Mouse (Mus musculus) heart, adult 18-20 months (tissue): Measurements from ENCODE around the gene Gm49320. TPM values are rescaled to one million over a fixed set of nuclear protein-coding genes. Genes with fewer than 3 reads are reported as not detected.

Source experiments
- DNase-seq, 2 experiments: peaks; one replicate each; pipeline ENCODE4 v3.0.0; 2021 to 2022; ENCODE audit warnings: mixed read lengths in 1 of 2
- total RNA-seq, 2 experiments: library from RNA; stranded (reverse); gene quantifications; 2 replicates each; pipeline ENCODE4 v1.2.3; 2021

Gene Gm49320
- total RNA-seq, 2 experiments from 2014 or later = 0.31 TPM; not detected in 1

DNA sequence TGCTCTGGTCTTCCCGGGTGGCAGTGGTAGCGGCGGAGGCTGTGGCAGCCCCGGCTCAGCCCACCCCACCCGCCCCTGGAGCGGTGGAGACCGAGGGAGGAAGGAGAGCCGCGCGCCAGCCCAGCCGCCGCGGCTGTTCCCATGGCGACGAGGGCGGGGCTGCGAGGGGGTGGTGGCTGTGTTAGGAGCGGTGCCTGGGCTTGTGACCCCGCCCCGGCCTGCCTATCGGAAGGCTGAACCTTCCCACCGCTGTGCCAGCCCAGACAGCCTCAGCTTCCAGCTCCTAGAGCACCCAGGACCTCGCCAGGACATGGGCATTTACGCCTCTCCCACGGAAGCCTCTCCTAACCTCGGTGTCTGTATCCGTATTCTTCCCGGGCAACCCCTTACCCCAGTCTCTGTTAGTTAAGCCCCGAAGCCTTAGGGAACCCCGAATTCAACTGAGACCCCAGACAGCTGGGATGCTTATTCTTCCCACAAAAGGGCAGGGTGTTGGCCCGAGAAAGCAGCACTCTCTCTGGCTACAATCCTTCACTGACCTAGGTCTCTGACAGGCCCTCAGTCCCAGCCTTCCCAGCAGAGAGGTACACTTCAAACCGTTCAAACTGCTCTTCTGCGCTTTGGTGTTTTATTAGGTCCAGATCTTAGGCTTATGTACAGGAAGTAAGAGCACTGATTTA is 20.6 kb downstream of the Gm49320 start, which contains the start of gene Ctxn1:
Gene Ctxn1, minus strand, starts transcription at position 150 of the 680 bp plus-strand sequence.
- DNase-seq = peak; percentile 96

DNA sequence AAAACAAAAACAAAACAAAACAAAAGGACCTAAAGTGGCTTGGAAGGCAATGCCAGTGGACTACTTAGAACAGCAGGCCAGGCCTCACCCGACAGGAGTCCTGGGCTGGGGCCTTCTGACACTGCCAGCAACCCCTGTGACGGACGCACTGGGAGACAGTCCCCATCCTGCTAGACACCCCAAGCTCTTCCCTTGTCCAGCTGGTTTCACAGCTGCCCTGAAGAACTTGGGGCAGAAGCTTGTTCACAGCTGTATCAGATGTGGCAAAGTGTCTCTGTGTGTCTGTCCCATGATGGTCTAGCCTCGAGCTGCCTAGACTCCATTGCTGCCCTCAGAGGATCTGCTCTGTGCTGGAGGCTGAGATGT is 21.1 kb downstream of the Gm49320 start:
- no peak for DNase-seq

- no peak for DNase-seq
These were observed 24.6 kb downstream of the Gm49320 start for GRCm38 (mm10) chr8:4263105-4263791.

DNA sequence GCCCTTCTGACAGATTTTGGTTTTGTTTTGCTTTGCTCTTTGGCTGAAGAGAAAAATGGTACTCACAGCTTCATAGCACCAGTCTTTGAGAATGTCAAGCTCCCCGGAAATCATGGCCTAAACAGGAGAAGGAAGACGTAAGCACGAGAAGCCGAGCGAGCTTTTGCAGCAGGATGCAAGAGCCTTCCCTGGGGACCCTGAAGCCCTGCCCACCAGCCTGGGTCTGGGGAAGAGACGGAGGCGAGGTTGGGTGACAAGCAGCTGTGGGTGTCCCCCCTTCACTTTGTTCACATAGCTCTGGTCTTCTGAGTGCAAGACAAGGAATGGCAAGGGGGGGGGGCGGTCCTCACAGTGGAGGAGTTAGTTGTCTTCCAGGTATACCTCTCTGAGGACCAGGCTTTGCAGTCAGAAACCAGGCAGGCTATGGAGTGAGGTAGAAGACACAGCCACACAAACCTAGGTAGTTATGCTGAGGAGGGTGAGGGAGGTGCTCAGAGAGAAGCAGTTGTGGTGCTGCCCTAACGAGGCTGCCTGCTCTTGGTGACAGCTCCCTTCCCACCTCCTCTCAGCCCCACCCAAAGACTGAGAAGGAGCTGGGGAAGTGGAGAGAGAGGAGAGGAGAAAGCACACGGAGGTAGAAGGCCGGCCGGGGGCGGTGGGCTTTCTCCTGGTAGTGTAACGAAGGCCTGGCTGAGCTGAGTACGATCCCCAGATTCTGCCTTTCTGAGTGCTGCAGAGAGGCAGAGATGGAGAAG is 26.7 kb downstream of the Gm49320 start:
- DNase-seq = no peak

DNA sequence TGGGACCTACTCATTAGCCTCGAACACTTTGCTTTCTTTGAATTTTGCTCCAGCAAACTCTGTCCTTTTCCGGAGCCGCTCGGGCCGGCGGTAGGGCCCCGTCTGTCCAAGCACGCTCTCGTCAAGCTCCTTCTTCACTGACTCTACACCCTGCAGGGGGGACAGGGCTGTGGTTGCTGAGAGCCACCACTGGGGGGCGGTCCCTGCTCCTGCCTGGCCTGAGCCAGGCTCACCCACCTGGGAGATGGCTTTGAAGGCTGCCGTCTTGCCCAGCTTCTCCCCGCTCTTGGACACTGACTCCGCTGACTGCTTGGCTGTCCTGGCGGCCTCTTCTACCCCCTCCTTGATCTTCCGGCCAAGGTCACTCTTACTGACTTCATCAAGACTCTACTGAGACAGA is 29.0 kb downstream of the Gm49320 start:
- no peak for DNase-seq

DNA sequence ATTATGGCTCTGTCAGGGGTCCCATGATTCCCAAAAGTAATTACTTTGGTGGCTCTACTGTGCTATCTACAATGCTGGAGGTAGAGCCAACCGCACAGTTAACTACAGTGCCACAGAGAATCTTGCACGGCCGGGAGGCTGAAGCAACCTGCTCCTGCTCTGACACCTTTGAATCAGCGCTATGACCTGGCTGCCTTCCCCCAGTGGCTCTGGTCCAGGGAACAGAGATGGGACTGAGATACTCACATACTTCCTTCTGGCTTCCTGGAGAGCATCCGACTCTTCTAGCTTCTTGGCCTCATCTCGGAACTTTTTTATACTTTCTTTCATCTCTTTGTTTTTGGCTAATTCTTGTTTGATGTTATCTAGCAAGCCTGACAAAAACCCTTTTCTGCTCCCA is 30.9 kb downstream of the Gm49320 start:
- no peak for DNase-seq

- DNase-seq = peak; percentile 97
These were observed 36.8 kb downstream of the Gm49320 start, which contains the start of gene Timm44 for GRCm38 (mm10) chr8:4275275-4276110. Timm44 (minus strand) TSS chr8:4275913.

DNA sequence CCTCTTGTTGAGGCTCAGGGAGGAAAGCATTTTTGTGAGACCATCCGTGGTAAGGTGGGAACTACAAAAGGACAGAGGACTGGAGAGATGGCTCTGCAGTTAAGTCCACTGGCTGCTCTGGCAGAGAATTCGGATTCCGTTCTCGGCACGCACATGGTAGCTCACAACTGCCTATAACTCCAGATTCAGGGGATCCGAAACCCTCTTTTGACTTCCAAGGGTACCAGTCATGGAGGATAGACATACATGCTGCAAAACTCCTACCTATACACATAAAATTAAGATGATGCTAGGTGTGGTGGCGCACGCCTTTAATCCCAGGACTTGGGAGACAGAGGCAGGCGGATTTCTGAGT is 37.4 kb downstream of the Gm49320 start:
- DNase-seq = no peak

DNA sequence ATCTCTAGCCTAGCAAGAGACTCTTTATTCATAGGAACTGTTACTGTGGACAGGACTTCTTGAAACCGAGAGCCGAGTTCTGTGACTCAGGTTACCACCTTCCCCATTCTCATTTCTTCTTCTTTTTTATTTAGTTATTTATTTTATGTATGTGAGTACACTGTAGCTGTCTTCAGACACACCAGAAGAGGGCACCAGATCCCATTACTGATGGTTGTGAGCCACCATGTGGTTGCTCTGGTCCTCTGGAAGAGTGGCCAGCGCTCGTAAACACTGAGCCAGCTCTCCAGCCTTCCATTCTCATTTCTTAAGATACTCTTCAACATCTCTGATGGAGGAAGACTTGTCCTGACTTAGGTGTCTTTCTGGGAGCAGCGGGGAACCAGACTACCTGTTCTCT is 54.1 kb downstream of the Gm49320 start:
- no peak for DNase-seq

GRCm38 (mm10) chr8:4297822-4298221 is 59.2 kb downstream of the Gm49320 start:
- no peak for DNase-seq

Other genes starting within 250 kb of the Gm49320 start
- 1 to 10 TPM in 1 of 2 experiments, under 1 TPM in 1; 0.95 to 1.4 TPM for gene Cd209f, start 133.0 kb upstream of the Gm49320 start, total RNA-seq
- gene Cd209g, start 104.8 kb upstream of the Gm49320 start, total RNA-seq = under 1 TPM; 0.37 to 0.64 TPM
- 10 to 100 TPM; 24.1 to 26.3 TPM for gene Evi5l, start 72.3 kb upstream of the Gm49320 start, total RNA-seq
- under 1 TPM; 0.07 to 0.10 TPM for gene Prr36, start 21.4 kb upstream of the Gm49320 start, total RNA-seq
- gene Lrrc8e, start 12.0 kb upstream of the Gm49320 start, total RNA-seq = 1 to 10 TPM in 1 of 2 experiments, under 1 TPM in 1; 0.21 to 1.3 TPM
- gene Map2k7, start 125 bp upstream of the Gm49320 start, total RNA-seq = 10 to 100 TPM; 65.1 to 66.5 TPM
- gene Tgfbr3l, start 9.3 kb downstream of the Gm49320 start, total RNA-seq = 1 to 10 TPM; 1.7 TPM
- gene Snapc2, start 14.2 kb downstream of the Gm49320 start, total RNA-seq = 10 to 100 TPM; 16.5 to 21.0 TPM
- gene Ctxn1, start 20.4 kb downstream of the Gm49320 start, total RNA-seq = under 1 TPM; 0.37 to 0.69 TPM
- gene Timm44, start 37.0 kb downstream of the Gm49320 start, total RNA-seq = 100 to 1,000 TPM; 102 to 106 TPM
- gene Ccl25, start 86.3 kb downstream of the Gm49320 start, total RNA-seq = 1 to 10 TPM; 2.7 to 3.1 TPM
- 10 to 100 TPM; 56.9 to 57.7 TPM for gene Elavl1, start 86.5 kb downstream of the Gm49320 start, total RNA-seq